Mouse (Mus musculus) adrenal gland, adult 18-20 months (tissue): ENCODE measurements around the gene Map3k3. TPM values are rescaled to one million over a fixed set of nuclear protein-coding genes. Genes with fewer than 3 reads are reported as not detected.
A peak's percentile ranks its signal among the peaks of the same experiment; 100 is the strongest.

Experiments used
- DNase-seq, 2 experiments: peaks; one replicate each; pipeline ENCODE4 v3.0.0; 2021 to 2022; ENCODE audit warnings: low spot score in 2 of 2
- long read RNA-seq, 2 experiments: library from polyadenylated mRNA; stranded (forward); transcript quantifications; one replicate each; pipeline ENCODE4 v2.0.0; 2021
- total RNA-seq, 2 experiments: library from RNA; stranded (reverse); gene quantifications; 1 replicate in 1 of 2; 2 replicates in 1 of 2; pipeline ENCODE4 v1.2.3; 2021

The Map3k3 gene
- total RNA-seq: 10 to 100 TPM; 34.3 to 37.3 TPM
- long read RNA-seq, experiment 1, transcript Map3k3-201 (16 exons, 3,450 nt): major isoform, 14 of 17 reads
- long read RNA-seq, experiment 1, partial matches to known transcripts: 1 of 17 reads
- long read RNA-seq, experiment 1, other reads (novel, unspliced or antisense): 2 of 17 reads
- long read RNA-seq, experiment 2, transcript Map3k3-201 (16 exons, 3,450 nt): major isoform, 49 of 62 reads
- long read RNA-seq, experiment 2, partial matches to known transcripts: 6 of 62 reads
- long read RNA-seq, experiment 2, other reads (novel, unspliced or antisense): 7 of 62 reads

DNA sequence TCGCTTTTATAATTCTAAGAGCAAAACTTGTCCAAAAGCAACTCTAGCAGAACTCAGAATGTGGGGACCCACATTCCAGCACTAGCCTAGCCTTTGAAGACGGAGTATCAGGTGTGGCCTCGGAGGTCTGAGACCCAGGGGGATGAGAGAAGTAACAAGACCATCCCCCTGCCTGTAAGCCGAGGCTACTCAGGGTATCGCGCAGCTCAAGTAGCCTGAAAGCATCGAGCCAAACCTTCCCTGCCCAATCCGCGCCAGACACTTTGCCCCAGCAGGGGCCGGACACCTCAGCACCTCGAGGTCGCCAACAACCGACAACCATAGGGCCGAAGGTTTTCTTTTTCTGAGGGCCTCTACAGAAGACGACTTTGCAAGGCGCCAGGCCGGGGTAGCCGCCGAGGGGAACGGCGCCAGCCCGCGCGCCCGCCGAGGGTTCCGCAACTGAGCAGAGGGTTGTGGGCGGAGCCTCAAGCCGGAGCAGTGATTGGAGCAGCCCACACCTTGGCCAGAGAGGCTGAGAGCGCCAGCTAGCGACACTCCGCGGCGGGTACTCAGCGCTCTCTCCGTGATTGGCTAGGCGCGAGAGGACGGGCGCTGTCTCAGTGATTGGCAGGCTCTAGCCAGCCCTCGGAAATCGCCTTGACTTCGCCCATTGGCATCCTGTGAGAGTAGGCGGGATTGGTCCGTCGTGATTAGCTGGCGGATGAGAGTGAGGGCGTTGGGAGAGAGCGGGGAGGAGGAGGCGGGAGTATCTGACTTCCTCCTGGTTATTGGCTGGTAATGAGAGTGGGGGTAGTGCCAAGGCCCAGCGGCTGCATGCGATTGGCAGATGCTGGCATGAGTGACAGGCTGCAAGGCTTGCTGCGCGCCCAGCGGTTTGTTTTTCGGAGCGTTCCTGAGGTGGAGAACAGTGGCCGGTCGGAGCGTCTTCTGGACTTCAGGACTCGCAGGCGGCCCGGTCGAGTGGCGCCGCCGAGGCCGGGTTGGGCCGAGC lies at the start of gene Map3k3:
Gene Map3k3, plus strand, starts transcription at position 906 of the 994 bp plus-strand sequence.
- DNase-seq: peak; percentile 94 to 96

DNA sequence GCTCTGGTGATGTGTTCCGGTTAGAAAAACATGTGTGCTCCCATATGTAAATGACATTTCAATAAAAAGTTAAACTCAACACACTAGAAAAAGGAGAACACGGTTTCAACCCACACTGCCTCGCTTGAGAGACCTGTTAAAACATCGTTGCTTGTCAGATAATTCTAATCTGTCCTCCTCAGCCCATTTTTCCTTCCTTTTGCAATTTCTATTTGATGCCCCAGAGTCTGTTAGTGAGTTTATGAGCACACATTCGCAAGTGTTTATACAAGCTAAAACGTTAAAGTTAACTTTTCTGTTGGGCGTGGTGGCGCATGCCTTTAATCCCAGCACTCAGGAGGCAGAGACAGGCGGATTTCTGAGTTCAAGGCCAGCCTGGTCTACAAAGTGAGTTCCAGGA lies 49.4 kb upstream of the Map3k3 start:
- no peak for DNase-seq

DNA sequence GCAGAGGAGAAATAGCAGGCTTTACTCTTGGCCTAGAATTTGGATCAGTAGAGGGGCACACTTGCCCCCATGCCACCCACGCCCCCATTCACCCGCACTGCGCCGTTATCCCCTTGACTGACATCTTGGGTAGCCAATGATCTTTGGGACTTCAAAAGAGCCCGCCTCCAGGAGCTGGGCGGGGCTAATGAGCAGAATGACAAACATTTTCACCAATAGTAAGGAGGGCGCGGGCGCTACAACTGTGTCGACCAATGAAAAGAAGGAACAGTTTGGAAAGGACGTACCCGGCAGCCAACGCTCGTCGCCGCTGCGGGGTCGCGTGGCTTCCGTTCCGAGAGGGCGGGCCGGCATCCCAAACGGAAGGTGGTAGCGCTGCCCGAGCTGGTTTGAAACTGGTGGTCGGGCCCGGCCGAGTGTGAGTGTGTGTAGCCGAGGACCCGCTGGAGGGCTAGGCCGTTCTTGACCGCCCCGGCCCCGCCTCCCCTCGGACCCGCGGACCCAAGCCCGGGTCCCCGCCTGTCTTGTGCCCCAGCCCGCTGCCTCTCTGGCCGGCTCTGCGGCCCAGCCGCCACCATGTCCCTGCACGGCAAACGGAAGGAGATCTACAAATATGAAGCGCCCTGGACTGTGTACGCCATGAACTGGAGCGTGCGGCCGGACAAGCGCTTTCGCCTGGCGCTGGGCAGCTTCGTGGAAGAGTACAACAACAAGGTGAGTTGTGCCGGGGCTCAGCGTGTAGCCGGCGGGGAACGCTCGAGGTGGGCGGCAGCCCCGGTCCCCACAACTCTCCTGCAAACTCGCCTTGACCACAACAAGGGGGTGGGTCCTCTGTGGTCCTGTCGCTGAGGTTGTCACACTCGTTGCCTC lies 47.6 kb upstream of the Map3k3 start, which contains the start of gene Dcaf7:
Gene Dcaf7, plus strand, starts transcription at position 325 of the 870 bp plus-strand sequence.
- peak; percentile 94 to 98 for DNase-seq

DNA sequence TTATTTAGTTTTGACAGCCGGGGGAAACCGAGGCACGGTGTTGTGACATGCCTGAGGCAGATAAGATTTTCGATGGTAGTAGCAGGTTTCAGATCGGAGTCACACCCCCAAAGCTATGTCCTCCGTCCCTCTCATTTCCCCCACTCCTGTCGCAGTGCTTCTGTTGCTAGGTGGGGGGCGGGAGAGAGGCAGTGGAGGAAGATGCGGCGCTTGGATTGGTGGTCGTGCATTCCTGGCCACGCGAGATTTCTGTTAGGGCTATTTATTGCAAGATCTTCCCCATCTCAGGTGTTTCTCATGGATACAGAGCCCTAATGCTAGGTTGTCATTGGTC lies 47.0 kb upstream of the Map3k3 start:
- DNase-seq: no peak

DNA sequence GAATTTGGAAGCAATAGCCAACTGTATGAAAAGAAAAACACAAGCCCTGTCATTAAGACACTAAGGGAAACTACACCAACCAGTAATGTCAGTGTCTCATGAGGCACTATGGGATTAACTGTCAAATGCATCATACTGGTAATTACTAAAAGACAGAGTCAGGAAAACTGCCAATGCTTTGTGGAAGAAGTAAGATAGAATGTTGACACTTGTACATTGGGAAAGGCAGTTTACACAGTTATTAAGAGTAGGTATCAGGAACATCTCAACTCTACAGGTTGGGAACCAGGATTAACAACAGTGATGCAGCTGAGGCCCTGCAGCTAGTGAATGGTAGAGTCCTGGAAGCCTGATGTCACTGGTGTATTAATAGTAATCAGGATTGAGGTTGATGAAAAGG lies 40.1 kb upstream of the Map3k3 start:
- no peak for DNase-seq

DNA sequence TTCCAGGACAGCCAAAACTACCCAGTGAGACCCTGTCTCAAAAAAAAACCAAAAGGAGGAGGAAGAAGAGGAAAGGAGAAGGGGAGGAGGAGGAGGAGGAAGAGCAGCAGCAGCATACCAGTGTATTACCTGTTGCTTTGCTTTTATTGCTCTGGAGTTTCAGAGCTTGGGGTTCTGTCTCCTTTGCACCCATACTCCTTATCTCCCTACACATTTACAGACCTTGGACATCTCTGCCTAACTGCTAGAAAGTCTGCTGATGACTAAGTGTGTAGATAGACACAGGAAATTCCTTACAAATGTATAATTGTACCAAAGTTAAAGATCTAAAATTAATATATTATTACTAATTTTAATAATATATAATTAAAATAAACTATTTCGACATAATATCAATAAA lies 39.2 kb upstream of the Map3k3 start:
- no peak for DNase-seq

DNA sequence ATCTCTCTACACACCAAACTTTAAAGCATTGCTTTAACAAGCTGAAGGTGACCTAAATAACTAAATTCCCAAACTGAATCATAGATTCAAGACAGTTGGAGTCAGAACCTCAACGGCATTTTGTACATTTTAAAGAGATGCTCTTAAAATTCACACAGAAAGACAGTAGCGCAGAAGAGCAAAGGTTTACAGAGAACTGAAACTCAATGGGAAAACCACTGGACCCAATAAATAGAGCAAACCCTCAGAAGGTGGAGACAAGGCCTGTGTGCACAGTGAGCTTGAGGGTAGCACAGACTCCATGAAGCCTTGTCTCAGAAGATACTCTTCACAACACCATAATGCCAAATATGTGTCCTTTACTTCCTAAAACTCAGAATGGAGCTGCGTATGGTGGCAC lies 38.6 kb upstream of the Map3k3 start:
- DNase-seq: no peak

DNA sequence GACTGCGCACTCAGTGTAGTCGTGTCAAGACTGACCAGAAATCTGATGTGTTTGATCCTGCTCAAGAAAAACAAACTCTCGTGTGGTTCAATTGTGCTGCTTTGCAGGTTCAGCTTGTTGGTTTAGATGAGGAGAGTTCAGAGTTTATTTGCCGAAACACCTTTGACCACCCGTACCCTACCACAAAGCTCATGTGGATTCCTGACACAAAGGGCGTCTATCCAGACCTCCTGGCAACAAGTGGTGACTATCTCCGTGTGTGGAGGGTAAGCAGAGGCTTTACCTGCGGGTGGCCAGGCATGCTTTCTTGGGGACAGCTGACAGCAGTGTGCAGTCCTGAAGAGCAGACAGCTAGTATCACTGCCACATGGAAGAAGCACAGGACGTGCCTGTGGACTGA lies 37.8 kb upstream of the Map3k3 start:
- no peak for DNase-seq

DNA sequence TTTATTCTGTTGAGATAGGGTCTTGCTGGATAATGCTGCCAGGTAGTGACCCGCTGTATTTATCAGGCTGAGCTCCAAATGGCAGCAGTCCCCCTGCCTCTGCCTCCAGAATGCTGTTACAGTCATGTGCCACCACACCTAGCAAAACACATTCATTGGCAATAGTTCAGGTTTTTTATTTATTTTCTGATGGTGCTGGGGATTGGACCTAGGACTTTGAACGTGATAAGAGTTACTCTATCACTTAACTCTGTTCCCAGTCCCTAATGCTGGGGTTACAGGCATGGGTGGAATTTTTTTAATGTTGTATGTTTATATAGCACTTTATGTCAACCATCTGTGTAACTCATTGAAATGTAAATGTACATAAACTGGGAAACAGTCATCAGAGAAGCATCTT lies 30.5 kb upstream of the Map3k3 start:
- no peak for DNase-seq

DNA sequence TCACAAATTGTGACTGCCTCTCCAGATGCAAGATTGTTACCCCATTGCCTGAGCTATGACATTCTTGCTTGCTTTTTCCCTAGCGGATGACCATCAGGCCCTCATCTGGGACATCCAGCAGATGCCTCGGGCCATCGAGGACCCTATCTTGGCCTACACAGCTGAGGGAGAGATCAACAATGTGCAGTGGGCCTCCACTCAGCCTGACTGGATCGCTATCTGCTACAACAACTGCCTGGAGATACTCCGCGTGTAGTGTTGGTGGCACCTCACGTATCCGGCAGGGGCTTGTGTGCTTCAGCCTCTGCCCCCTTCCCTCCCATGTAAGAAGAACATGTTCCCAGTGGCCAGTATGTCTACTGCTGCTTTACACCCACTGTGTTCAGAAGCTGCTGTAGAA lies 29.8 kb upstream of the Map3k3 start:
- DNase-seq: no peak

DNA sequence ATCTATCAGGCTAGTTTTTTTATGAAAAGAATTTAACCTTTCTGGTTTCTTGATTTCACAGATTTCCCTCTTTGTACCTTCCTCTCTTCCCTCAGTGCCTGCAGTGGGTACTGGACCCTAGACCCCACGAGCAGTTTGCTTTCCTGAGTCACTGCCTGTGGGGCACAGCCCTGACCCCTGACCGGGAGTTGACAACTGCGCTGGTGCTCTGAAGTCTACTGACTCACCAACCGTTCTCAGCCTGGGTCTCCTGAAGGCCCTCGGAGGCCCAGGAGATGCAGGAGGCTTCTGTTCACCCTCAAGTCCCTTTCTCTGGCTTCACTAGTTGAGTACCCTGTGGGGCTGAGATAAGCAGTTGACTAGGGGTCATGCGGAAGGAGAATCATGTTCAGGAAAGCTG lies 29.1 kb upstream of the Map3k3 start:
- DNase-seq: no peak

DNA sequence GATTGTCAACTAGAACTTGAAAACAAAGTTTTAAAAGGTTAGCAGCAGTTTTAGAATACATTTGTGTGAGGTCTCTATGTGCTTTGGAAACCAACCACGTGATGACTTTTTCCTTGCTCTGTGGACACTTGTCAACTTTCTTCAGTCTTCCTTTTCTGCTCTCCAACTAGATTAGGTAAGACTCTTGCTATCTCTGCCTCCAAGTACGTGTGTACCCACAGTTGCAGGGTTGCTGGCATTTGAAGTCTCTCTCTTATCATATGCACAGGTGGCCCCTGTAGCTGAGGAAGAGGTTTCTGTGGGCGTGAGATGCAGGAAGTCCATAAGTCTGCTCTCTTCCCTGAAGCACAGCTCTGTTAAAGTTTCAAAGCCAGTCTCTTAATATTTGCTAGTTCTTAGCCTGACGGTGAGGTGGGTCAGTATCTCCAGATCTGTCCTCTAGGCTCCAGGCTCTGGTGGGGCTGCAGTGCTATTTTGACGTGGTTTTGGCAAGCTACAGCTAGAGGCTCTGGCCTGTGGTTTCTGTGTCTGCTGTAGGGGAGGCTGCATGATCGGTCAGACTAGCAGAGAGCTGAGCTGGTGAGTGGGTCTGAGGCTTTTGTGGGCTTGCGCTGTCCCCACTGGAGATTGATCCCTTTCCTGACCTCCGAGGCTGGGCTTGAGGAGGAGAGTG lies 27.5 kb upstream of the Map3k3 start:
- no peak for DNase-seq

DNA sequence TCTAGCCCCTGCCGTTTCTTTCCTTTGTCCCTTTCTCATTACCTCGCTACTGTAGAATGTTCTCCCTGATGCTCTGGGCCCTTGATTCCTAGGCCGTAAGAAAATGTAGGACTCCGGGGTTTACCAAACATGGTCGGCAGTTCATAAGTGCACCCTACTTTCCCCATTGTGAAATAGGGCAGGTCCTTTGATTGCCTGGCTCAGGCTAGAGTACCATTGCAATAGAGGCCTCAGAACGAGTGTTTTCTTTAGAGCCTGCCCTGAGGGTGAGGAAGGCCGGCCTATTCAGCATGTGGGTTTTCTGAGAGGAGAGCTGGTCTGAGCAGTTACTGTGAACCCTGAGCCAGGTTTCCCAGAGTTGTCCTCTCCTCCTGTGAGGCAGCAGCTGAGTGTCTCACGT lies 26.4 kb upstream of the Map3k3 start:
- no peak for DNase-seq

DNA sequence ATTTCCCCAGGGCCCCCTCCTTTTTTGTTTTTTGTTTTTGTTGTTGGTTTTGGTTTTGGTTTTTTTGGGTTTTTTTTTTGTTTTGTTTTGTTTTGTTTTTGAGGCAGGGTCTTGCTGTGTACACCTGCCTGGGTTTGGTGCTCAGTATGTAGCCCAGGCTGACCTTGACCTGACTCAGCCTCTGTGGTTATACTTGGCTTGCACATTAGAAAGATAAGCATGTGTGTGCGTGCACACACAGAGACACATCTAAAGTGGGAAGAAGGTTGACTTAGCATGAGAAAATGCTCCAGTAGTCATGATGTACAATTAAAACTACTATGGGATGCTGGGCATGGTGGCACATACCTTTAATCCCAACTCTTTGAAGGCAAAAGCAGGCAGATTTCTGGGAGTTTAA lies 23.9 kb upstream of the Map3k3 start:
- no peak for DNase-seq

DNA sequence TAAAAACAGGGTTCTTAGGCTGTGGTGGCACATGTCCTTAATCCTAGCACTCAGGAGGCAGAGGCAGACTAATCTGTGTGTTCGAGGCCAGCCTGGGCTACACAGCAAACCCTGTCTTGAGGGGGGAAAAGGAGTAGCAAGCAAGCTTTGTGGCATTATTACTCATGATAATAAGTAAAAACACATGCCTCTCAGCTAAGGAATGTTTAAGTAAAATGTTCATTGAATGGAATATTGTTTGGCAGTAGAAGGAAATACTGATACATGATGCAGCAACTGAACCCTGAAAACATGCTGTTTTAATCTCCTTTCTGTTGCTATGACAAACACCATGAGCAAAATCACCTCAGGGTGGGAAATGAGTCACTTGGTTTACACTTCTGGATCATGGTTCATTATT lies 23.1 kb upstream of the Map3k3 start:
- DNase-seq: no peak

DNA sequence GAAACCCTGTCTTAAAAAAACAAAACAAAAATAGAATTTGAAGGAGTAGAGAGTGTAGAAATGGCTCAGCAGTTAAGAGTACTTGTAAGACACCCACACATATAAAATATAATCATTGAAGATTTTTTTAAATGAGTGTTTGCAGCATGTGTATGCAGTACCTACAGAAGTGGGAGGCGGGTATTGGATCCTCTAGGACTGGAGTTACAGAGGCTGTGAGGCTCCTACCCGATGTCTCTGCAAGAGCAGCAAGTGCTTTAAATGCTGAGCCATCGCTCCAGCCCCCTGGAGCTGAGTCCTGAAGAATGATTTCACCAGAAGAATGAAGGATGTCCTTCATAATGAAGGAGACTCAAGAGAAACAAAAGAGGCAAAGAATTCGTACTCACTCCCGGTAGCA lies 20.7 kb upstream of the Map3k3 start:
- no peak for DNase-seq

DNA sequence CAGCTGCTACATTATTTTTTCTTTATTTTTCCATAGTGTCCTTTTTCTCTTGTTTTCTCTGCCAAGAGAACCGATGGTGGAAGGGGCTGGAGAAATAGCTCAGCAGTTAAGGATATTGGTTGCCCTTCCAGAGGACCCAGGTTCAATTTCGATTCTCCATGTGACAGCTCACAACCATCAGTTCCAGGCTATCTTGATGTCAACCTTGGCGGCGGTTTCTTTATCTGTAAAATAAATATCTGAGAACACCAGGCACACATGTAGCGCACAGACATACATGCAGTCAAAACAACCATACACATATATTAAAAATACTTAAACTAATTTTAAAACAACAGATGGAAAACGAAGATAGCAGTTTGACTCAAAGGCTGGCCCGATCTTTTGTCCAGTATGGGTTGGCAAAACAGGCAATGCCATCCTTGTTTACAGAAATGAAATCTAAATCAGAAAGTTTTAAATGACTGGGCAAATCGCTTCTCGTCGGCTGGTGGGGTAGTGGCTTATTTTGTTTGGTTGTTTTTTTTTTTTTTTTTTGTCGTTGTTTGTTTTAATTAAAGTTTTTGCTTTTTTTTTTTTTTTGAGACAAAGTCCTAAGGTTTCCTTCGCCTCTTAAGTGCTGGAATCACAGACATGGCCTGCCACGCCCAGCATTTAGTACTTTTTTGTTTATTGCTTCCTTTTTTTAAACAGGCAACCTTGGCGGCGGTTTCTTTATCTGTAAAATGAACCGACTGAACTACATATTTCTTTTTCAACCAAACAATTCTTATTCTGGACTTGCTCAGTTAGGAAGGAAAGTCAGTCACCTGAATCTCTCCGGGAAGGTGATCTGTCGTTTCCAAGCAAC lies 19.1 kb upstream of the Map3k3 start:
- no peak for DNase-seq

DNA sequence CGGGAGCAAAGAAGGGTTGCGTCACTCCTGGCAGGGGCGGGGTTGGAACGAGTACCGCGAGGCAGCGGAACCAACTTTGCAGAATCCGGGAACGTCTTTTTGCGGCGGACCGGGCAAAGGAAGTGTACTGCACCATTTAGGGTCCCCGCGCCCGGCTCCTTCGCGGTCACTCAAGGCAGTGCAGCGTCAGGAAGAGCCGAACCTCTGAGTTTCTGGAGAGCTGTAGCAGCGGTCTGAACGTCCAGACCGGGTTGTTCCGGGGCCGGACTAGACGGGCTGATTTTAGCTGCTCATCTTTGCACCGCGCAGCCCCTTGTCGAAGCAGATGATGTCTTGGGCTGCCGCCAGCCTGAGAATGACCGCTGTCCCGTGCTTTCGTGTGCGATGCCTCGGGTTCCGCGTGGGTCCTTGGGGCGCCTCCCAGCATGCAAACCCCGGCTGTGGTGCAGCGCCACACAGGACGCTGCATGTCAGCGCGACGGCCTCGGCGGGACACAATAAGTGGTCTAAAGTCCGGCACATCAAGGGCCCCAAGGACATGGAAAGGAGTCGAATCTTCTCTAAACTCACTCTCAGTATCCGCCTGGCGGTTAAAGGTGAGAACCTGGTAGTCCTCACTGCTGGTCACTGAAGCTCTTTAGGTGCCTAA lies 18.4 kb upstream of the Map3k3 start, which contains the start of gene Taco1:
Gene Taco1, plus strand, starts transcription at position 139 of the 649 bp plus-strand sequence.
- DNase-seq: peak; percentile 94

DNA sequence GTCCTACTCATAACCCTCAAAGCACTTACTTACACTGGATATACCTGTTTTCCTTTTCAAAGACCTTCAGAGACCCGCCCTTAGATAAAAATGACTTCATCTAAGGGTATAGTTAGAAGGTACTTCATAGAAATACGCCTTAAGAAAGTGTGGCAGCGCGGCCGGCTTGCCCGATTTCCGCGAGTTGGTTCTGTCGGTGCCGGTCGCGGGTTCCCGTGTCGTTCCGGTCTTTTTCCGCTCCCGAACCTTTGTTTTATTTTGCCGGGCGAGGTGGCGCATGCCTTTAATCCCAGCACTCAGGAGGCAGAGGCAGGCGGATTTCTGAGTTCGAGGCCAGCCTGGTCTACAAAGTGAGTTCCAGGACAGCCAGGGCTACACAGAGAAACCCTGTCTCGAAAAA lies 17.8 kb upstream of the Map3k3 start:
- peak; percentile 41 to 60 for DNase-seq
